Mouse (Mus musculus) forebrain, embryonic 13.5 days (tissue): ENCODE data around the gene Rinl. TPM values are rescaled to one million over a fixed set of nuclear protein-coding genes. Genes with fewer than 3 reads are reported as not detected.

ENCODE experiments used
- ATAC-seq: fragments of 200-750 bp; cut with Nextera tagmentation; 2 replicates; pipeline ENCODE4 v1.8.0; 2017
- H3K27ac ChIP-seq: fragments of 300-500 bp; sonication (generic); 2 replicates; pipeline ENCODE4 v1.5.1; 2015; ENCODE audit warnings: inconsistent platforms, mild to moderate bottlenecking, moderate library complexity
- H3K27me3 ChIP-seq: fragments of 300-500 bp; sonication (generic); 2 replicates; pipeline ENCODE4 v1.6.1; 2015; ENCODE audit warnings: mild to moderate bottlenecking, inconsistent platforms
- H3K36me3 ChIP-seq: fragments of 300-500 bp; sonication (generic); 2 replicates; pipeline ENCODE4 v1.6.1; 2015; ENCODE audit warnings: mild to moderate bottlenecking, inconsistent platforms; ENCODE audit not compliant: poor library complexity, severe bottlenecking
- H3K4me1 ChIP-seq: fragments of 300-500 bp; sonication (generic); 2 replicates; pipeline ENCODE4 v1.6.1; 2015; ENCODE audit warnings: inconsistent platforms
- H3K4me2 ChIP-seq: fragments of 300-500 bp; sonication (generic); 2 replicates; pipeline ENCODE4 v1.6.1; 2015; ENCODE audit warnings: inconsistent platforms, mild to moderate bottlenecking, moderate library complexity
- H3K4me3 ChIP-seq: fragments of 300-500 bp; sonication (generic); 2 replicates; pipeline ENCODE4 v1.5.1; 2015; ENCODE audit warnings: mild to moderate bottlenecking, inconsistent platforms
- H3K9ac ChIP-seq: fragments of 300-500 bp; sonication (generic); 2 replicates; pipeline ENCODE4 v1.6.1; 2015; ENCODE audit warnings: mild to moderate bottlenecking, inconsistent platforms
- H3K9me3 ChIP-seq: fragments of 300-500 bp; sonication (generic); replicated peaks from 2 replicates; pipeline ENCODE4 v1.6.1; 2016; ENCODE audit warnings: inconsistent platforms
- WGBS: fragments of 180-500 bp; shearing (Covaris S2); methylation state at CpG from one replicate; pipeline ENCODE4 v1.1.7; 2015; 5-methylcytosine and 5-hydroxymethylcytosine counted together
- polyA plus RNA-seq: library from polyadenylated mRNA; unstranded; fragments of >200 nt; fragmentation: Nextera tagmentation; extraction: Ambion mirVana; gene quantifications from 2 replicates; pipeline ENCODE4 v1.2.1, GENCODE M21; 2015

Gene Rinl
- polyA plus RNA-seq, 1 experiment from 2014 or later = 2.0 TPM

DNA sequence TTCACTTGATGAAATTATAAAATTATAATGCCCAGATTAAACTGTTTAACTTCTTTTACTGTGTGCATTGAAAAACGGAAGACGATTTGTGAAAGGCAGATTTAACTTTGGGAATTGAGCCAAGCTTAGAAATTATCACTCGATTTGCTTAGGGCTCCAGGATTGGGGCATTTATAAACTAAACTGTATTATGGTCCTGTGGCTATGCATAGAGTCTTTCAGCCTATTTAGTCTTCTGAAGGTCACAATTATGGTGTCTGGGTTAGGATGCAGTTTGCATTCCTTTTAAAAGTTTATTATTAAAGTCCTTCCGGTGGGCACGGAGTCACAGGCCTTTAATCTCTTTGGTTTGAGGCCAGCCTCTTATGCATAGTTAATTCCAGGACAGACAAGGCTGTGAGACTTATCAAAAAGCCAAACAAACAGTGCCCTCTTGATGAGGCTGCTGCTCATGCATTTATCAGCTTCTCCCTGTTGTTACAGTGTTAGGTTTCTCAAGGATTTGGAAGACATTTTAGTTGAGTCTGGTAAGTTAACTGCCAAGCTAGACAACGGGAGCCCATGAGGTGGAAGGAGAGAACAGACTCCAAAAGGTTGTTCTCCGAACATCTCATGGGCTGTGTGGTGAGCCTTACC, 23.0 kb downstream of the Rinl start:
- peak overlapping the region; percentile 84 for H3K4me2 ChIP-seq
- H3K36me3 ChIP-seq = peaks cover 46% of the 10 kb centered on the region
- H3K27ac ChIP-seq = no peak overlapping the region
- WGBS = 14% methylated on average over 7 of the region's 7 CpGs
- H3K27me3 ChIP-seq = no peaks in the 10 kb centered on the region
- peak overlapping the region; percentile 77 for H3K4me3 ChIP-seq
- peaks cover 57% of the 10 kb centered on the region for H3K4me1 ChIP-seq
- no peaks in the 10 kb centered on the region for H3K9me3 ChIP-seq
- no peak for ATAC-seq
- H3K9ac ChIP-seq = peak overlapping the region; percentile 87

DNA sequence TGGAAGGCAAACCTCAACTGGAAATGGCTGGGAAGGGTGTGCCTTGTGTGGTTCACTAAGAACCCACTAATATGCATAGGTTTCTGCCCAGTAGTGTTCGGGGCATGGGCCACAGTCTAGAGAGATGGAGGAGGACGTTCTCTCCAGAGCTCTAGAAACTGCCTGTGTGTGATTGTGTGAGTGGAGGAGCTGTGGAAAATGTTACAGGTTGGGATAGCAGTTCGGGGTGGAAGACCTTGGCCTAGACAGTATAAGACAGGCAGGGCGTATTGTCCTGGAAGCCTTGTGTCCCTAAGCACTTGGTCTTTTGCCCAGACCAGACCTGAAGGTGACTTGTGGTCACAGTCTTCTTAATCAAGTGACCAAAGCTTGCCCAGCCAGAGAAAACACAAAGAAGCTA, 23.7 kb downstream of the Rinl start:
- Histone ChIP-seq H3K9me3 (no peaks in the 10 kb centered on the region), H3K36me3 (peaks cover 53% of the 10 kb centered on the region), H3K4me1 (peaks cover 64% of the 10 kb centered on the region), H3K9ac (peak overlapping the region; percentile 87), H3K27me3 (no peaks in the 10 kb centered on the region), H3K4me3 (peak overlapping the region; percentile 77), H3K27ac (no peak overlapping the region), H3K4me2 (peak overlapping the region; percentile 84)
- no peak for ATAC-seq
- 70% methylated on average over 4 of the region's 4 CpGs for WGBS

DNA sequence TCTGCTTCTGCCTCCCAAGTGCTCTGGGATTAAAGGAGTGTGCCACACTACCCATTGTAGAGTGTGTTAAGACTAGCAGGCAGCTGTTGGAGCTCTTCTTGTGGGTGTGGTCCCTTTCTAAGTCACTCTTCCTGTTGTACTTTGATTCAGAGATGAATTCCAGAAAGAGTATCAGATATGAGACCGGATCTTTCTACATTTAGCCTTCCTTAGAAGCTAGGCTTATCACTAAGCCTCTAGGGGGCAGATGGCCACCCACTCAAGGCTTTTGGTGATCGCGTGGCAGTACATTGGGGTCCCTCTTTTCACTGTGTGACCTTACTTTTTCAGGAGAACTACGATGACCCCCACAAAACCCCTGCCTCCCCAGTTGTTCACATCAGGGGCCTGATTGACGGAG, 24.2 kb downstream of the Rinl start:
- H3K4me1 ChIP-seq = peaks cover 65% of the 10 kb centered on the region
- no peak overlapping the region for H3K27ac ChIP-seq
- 82% methylated on average over 5 of the region's 5 CpGs for WGBS
- H3K9me3 ChIP-seq = no peaks in the 10 kb centered on the region
- H3K4me3 ChIP-seq = peak overlapping the region; percentile 77
- no peaks in the 10 kb centered on the region for H3K27me3 ChIP-seq
- H3K4me2 ChIP-seq = peak overlapping the region; percentile 84
- H3K36me3 ChIP-seq = peaks cover 58% of the 10 kb centered on the region
- H3K9ac ChIP-seq = no peak overlapping the region
- no peak for ATAC-seq

DNA sequence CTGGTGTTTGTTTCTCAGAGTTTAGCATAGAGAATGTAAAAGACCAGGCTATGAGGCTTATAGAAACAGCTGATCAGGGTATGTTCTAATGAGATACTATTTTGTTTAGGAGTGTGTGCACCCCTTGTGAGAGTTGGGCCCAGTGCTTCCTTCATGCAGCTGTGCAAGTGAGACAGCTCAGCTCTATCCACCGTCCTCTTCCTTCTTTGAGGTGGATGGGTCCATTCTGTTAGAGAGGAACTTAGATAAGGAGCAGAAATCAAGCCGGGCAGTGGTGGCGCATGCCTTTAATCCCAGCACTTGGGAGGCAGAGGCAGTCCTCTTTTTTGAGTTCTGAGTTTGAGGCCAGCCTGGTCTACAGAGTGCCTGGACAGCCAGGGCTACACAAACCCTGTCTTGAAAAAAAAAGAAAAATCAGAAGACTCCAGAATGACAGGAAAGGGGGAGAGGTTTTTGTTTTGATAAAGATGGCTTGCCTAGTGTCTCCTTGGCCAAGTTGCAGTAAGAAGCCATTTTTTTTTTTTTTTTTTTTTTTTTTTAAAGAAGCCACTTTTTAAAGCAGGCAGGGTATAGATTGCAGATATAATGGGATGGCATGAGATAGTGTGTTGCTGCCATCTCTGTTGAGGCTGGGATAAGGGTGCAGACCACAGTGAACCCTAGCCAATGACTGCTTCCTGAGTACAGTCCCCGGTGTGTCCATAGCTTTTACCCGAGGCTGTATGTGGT, 25.7 kb downstream of the Rinl start:
- Histone ChIP-seq H3K4me3 (no peak overlapping the region), H3K27ac (no peak overlapping the region), H3K4me2 (no peak overlapping the region), H3K9ac (no peak overlapping the region), H3K9me3 (no peaks in the 10 kb centered on the region), H3K36me3 (peaks cover 72% of the 10 kb centered on the region), H3K27me3 (no peaks in the 10 kb centered on the region), H3K4me1 (peaks cover 63% of the 10 kb centered on the region)
- no peak for ATAC-seq
- WGBS = 88% methylated on average over 5 of the region's 5 CpGs

DNA sequence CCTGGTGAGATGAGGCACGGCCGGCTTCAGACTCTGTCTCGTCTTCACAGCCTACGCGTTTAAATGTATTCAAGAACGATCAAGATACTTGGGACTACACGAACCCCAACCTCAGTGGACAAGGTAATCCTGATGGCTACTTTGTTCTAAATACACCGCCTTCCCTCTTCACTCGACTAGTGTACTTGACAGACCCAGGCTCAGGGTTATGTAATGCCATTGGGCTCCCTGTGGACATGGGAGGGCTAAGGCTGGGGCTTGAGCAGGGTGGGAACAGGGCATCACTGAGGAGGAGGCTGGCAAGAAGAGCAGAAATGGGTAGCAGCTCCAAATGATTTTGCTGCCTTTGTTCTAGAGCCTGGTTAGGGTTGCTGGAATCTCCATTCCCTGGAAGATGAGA, 26.5 kb downstream of the Rinl start:
- WGBS = 86% methylated on average over 9 of the region's 9 CpGs
- no peak overlapping the region for H3K4me3 ChIP-seq
- ATAC-seq = no peak
- H3K36me3 ChIP-seq = peaks cover 79% of the 10 kb centered on the region
- H3K4me1 ChIP-seq = peaks cover 70% of the 10 kb centered on the region
- H3K27ac ChIP-seq = no peak overlapping the region
- no peaks in the 10 kb centered on the region for H3K27me3 ChIP-seq
- H3K4me2 ChIP-seq = no peak overlapping the region
- no peaks in the 10 kb centered on the region for H3K9me3 ChIP-seq
- no peak overlapping the region for H3K9ac ChIP-seq

DNA sequence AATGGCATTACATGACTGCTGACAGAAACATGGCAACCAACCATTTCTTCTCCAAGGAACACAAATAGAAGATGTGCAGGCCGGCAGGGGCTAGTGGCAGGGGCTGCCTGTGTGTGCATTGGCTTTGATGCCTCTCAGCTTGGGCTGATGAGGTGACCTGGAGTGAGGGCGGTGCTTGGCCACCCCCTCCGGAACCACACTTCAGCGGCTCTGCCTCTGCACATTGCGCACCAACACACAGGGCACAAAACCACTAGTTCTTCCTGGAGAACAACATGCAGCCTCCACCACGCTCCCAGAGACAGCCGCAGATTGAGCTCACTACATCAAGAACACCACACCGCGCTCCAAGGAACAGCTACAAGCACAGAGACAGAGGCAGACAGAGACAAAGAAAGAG, 27.4 kb downstream of the Rinl start:
- H3K9ac ChIP-seq = 0 out of 2 replicates have a peak overlapping the region, but pooled peaks have one; percentile 6
- H3K4me1 ChIP-seq = peaks cover 75% of the 10 kb centered on the region
- H3K4me3 ChIP-seq = no peak overlapping the region

DNA sequence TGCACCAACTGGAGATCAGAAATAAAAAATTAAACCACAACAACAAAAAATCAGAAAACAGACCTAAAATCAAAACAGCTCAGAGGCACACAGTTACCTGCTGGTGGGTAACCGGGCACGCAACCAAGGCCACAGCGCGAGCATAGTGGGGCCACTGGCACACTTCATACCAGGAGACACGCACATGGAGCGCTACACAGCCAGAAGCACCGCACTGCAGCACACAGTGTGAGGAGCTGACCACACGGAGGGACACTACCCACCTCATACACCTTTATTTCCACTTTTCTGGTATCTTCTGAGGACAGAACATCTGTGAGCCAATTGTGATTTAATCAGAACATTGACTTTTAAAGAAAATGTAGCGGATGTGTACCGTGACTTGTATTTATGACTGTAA, 28.2 kb downstream of the Rinl start:
- Histone ChIP-seq H3K27ac (no peak overlapping the region), H3K4me1 (peaks cover 72% of the 10 kb centered on the region), H3K36me3 (peaks cover 96% of the 10 kb centered on the region), H3K4me3 (no peak overlapping the region), H3K27me3 (no peaks in the 10 kb centered on the region), H3K9ac (0 out of 2 replicates have a peak overlapping the region, but pooled peaks have one; percentile 26), H3K9me3 (no peaks in the 10 kb centered on the region), H3K4me2 (peak overlapping the region; percentile 16)
- 94% methylated on average over 10 of the region's 10 CpGs for WGBS
- ATAC-seq = no peak

More for the DNA sequence above, 27.4 kb downstream of the Rinl start:
- no peaks in the 10 kb centered on the region for H3K27me3 ChIP-seq
- no peak overlapping the region for H3K4me2 ChIP-seq
- ATAC-seq = no peak
- no peak overlapping the region for H3K27ac ChIP-seq
- H3K9me3 ChIP-seq = no peaks in the 10 kb centered on the region
- WGBS = 88% methylated on average over 9 of the region's 9 CpGs
- peaks cover 89% of the 10 kb centered on the region for H3K36me3 ChIP-seq

DNA sequence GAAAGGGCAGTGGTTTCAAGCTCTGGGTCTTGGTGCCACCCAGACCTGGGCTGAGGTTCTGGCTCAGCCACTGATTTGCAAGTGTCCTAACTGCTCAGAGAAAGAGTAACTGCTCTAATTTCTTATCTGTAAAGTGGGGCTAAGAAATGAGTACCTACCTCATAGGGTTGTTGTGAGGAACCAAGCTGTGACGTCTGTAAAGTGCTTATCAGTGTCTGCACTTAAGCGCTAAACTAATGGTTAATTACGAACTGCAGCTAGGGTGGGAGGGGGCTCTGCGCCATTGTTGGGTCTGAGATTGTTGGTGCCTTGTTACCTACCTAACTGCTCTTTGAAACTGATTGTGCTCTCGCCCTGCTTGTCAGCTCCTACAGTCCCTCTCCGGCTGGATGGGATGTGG, 28.8 kb downstream of the Rinl start:
- no peak overlapping the region for H3K4me3 ChIP-seq
- ATAC-seq = no peak
- H3K9me3 ChIP-seq = no peaks in the 10 kb centered on the region
- H3K27ac ChIP-seq = no peak overlapping the region
- no peaks in the 10 kb centered on the region for H3K27me3 ChIP-seq
- 56% methylated on average over 6 of the region's 6 CpGs for WGBS
- H3K9ac ChIP-seq = peak overlapping the region; percentile 26; the same call in 1 of the 2 replicates
- peaks cover 99% of the 10 kb centered on the region for H3K36me3 ChIP-seq
- H3K4me1 ChIP-seq = peaks cover 66% of the 10 kb centered on the region
- 0 out of 2 replicates have a peak overlapping the region, but pooled peaks have one; percentile 16 for H3K4me2 ChIP-seq

DNA sequence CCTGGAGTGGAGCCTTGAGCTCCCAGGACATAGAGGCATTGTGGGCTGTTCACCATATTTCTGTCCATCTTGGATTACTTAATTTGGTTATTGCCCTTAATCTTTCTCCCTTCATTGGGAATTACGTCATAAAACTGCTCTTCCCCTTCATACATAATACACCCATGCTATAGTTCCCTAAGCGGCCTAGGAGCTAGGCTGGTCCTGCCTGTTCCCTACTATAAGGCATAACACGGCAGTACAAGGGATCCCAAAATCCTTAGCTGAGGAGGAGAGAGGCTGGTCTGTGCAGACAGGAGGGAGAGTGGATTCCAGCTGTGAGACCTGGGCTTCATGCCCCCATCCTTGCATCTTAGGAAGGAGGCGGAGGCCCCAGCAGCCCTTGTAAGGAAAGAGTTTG, 29.2 kb downstream of the Rinl start:
- Histone ChIP-seq H3K4me2 (no peak overlapping the region), H3K4me1 (peaks cover 62% of the 10 kb centered on the region), H3K27me3 (no peaks in the 10 kb centered on the region), H3K4me3 (no peak overlapping the region), H3K36me3 (peaks cover 99% of the 10 kb centered on the region), H3K9ac (no peak overlapping the region), H3K27ac (no peak overlapping the region), H3K9me3 (no peaks in the 10 kb centered on the region)
- ATAC-seq = no peak
- WGBS = 78% methylated on average over 4 of the region's 4 CpGs

DNA sequence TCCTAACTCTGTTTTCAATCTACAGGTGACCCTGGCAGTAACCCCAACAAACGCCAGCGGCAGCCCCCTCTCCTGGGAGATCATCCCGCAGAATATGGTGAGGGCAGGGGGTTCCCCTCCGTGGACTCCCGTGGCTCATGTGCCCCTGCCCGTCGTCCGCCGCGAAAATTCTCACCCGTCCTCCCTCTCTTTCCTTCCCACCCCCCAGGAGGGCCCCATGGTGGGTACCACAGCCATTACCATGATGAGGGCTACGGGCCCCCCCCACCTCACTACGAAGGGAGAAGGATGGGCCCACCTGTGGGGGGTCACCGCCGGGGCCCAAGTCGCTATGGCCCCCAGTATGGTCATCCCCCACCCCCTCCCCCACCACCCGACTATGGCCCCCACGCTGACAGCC, 29.7 kb downstream of the Rinl start:
- Histone ChIP-seq H3K27me3 (no peaks in the 10 kb centered on the region), H3K4me2 (no peak overlapping the region), H3K36me3 (peaks cover 98% of the 10 kb centered on the region), H3K9ac (no peak overlapping the region), H3K9me3 (no peaks in the 10 kb centered on the region), H3K27ac (no peak overlapping the region), H3K4me1 (peaks cover 57% of the 10 kb centered on the region), H3K4me3 (no peak overlapping the region)
- WGBS = 84% methylated on average over 18 of the region's 18 CpGs
- no peak for ATAC-seq

DNA sequence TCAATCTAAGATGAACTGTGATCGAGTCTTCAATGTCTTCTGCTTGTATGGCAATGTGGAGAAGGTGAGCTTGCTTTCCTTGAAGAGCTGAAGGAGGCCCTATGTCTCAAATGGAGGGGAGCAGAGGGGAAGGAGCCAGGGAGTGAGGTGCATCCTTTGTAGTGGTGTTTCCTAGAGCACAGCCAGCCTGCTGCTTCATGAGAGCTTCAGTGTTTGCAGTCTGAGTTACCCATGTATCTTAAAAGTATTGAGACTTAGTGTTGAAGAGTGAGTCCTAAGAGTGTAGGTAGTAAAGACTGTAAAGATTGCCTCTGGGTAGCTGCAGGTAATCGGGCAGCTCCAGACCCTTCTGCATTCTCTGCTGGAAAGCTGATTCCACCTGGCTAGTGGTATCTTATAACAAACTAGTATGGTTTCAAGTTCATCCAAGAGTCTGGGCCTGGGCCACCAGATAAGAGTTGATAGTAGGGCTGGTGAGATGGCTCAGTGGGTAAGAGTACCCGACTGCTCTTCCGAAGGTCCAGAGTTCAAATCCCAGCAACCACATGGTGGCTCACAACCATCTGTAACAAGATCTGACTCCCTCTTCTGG, 30.2 kb downstream of the Rinl start:
- Histone ChIP-seq H3K4me3 (no peak overlapping the region), H3K9ac (no peak overlapping the region), H3K9me3 (no peaks in the 10 kb centered on the region), H3K4me1 (peaks cover 52% of the 10 kb centered on the region), H3K36me3 (peaks cover 92% of the 10 kb centered on the region), H3K4me2 (no peak overlapping the region), H3K27ac (no peak overlapping the region), H3K27me3 (no peaks in the 10 kb centered on the region)
- ATAC-seq = no peak
- 93% methylated on average over 4 of the region's 4 CpGs for WGBS

DNA sequence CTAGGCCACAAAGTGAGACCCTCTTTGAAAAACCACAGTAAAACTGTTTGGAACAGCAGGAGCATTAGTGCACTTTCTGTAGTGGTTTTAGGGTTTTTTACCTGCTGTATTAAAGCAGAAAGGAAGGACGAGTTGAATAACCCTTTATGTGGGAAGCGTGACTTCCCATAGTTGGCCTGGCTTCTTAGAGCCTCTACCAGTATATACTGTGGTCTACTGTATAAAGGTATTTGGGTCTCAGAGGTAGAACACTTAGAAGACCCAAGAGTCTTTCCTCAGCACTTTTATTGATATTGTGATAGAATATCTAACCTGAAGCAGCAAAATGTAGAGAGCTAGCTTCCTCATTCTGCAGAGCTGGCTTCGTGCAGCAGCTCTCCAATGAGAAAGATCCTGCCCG, 30.8 kb downstream of the Rinl start:
- no peak overlapping the region for H3K4me3 ChIP-seq
- 79% methylated on average over 4 of the region's 4 CpGs for WGBS
- 0 out of 2 replicates have a peak overlapping the region, but pooled peaks have one; percentile 2 for H3K9ac ChIP-seq
- ATAC-seq = no peak
- peaks cover 48% of the 10 kb centered on the region for H3K4me1 ChIP-seq
- H3K4me2 ChIP-seq = no peak overlapping the region
- H3K27me3 ChIP-seq = no peaks in the 10 kb centered on the region
- H3K36me3 ChIP-seq = peaks cover 86% of the 10 kb centered on the region
- H3K27ac ChIP-seq = 0 out of 2 replicates have a peak overlapping the region, but pooled peaks have one; percentile 48
- no peaks in the 10 kb centered on the region for H3K9me3 ChIP-seq
